Mouse (Mus musculus): ENCODE results near the gene Hbb-y. TPM values are rescaled to one million over a fixed set of nuclear protein-coding genes. Genes with fewer than 3 reads are reported as not detected.
"Not testable (repeated sequence)": the region's sequence is repeated elsewhere in the genome, so short reads cannot be mapped to it uniquely, and the experiment has no call there.

Hbb-y gene
- total RNA-seq, 4 experiments from 2014 or later: 0.57 TPM; not detected in 3

DNA sequence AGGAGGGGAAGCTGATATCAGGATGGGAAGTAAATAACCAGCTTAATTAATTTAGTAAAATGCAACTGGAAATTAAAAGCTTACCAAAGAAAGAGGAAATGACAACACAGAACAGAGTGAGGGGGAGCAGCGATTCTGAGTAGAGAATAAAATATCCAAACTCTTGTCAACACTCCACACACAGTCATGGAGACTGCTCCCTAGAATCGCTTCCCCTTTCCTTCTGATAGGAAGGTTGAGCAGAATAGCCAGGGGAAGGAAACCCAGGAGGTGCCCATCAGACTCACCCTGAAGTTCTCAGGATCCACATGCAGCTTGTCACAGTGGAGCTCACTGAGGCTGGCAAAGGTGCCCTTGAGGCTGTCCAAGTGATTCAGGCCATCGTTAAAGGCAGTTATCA lies 39.9 kb downstream of the Hbb-y start:
- not testable (repeated sequence) for DNase-seq (ENCODE audit: low spot score in 2 of 2)

DNA sequence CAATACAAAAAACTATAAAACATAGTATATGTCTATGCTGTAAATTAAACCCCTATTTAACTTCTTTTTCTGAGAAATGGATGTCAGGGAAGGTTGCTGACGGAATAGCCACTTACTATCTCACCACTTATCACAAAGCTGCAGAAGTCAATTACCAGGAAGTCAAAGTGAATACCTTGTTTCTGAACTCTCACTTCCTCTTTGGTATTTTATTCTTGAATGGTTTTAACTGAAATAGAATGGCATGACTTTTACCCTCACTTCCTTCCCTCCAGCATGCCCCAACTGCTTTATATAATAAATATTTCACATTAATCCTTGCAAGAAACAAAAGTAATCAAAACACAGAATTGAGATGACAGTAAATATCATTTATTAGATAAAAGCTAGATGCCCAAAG lies 40.8 kb downstream of the Hbb-y start:
- no peak for DNase-seq (ENCODE audit: low spot score in 2 of 2)

DNA sequence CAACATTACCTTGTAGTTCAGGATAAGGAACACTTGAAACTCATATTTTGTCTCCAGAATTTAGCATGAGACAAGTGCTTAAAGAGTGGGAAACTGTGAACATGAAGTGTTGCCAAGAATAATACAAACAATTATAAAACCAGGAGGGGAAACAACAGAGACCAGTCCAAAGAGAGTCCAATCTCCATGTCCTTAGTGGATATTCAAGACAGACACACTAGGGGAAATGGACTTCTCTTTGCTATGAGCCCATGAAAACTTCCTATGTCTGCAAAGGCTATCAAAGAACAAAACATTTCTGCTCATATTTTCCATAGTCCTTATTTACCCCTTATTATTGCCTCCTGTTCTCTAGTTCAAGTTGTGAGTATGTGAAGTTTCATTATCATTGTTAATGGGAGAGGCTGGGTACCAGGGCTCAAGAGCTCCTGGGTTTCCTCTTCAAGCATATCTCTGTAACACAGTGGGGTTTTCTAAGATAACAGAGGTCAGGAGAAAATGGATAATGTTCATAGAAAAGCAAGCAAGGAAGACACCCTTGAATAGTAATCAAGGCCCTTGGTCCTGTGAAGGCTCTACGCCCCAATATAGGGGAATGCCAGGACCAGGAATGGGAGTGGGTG lies 41.7 kb downstream of the Hbb-y start:
- no peak for DNase-seq (ENCODE audit: low spot score in 2 of 2)

DNA sequence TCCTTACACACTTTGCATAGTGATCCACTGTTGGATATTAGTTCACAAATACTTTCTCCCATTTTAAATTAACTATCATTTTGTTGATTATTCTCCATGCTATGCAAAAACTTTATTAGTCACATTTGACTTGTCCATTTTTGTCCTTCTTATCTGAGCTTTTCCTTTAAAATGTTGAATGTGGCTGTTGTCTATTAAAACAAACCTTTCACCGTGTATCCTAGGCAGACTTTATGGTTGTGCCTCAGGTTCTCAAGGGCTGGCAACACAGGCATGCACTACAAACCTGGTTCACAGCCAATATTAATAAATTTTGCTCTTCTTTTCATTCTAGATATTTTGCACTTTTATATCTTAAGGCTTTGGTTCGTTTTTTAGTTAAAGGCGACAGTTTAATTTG lies 42.3 kb downstream of the Hbb-y start:
- no peak for DNase-seq (ENCODE audit: low spot score in 2 of 2)

DNA sequence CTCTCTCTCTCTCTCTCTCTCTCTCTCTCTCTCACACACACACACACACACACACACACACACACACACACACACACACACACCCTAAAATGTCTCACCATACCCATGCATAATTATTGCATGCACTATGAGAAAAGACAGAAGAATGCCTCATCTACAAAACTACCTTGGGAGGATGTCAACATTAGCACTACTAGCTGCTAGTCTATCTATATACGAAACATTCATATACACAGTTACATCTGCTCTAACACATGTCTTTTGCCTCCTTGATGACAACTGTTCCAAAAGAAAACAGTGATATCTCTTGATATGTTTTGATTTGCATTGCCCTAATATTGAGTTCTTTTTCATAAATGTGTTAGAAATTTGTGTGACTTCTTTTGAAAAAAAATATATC lies 42.7 kb downstream of the Hbb-y start:
- no peak for DNase-seq (ENCODE audit: low spot score in 2 of 2)

DNA sequence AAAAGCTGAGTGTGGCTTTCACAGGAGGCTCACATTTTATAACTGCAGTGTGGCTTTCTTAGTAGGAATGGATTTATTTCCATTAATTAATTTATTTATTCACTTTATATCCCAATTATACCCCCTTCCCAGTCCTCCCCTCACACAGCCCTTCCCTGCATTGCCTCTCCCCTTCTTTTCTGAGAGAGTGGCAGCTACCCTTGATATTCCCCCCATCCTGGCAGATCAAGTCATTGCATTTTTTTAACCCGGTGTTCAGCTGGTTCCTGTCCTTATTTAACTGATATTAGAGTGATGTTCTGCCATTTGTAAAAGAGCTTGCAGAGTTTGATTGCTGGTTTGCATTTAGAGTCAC lies 43.2 kb downstream of the Hbb-y start:
- no peak for DNase-seq (ENCODE audit: low spot score in 2 of 2)

DNA sequence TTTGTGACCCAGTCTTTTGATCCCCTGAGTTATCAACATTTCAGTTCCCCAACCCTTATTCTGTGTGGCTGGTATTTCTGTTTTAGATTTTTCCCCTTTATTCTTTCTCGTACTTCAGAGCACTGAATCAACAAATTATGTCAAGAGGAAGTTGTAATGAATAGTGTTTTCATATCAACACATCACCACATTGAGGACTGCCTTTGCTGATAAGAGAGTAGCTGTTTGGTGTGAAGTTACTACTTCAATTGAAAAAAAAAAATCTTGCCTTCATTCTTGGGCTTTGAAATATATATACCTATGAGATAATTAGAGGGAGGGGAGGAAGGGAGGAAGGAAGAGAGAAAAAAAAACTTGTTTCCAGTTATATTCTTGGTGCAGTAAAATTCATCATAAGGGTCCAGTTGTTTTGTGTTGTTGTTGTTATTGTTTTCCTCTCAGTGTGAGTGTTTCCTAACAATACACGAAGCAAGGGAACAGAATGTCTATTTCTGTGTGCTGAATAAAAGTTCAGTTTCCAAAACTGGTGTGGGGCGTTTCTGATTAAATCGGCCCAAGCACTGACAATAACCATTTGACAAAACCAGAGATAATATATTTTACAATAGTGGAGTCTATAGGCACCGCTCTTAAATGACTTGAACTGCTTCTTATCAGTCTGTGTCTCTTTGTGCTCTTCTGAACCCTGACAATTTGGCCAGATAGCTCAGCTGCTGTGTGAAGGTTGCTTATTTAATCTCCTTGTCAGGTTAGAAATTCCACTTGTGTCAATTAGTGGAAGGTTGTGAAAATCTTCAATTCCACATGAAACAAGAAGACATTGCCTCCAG lies 43.8 kb downstream of the Hbb-y start:
- DNase-seq (ENCODE audit: low spot score in 2 of 2): no peak

DNA sequence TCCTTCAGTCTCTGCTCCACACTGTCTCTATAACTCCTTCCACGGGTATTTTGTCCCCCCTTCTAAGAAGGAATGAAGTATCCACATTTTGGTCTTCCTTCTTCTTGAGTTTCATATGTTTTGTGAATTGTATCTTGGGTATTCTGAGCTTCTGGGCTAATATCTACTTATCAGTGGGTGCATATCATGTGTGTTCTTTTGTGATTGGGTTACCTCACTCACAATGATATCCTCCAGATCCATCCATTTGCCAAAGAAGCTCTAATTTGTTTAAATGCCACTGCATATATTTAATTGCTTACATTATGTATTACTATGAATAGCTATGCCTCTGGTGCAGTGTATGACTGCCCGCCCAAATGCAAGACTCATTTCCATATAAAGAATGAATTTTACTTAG lies 44.9 kb downstream of the Hbb-y start:
- DNase-seq (ENCODE audit: low spot score in 2 of 2): not testable (repeated sequence)

DNA sequence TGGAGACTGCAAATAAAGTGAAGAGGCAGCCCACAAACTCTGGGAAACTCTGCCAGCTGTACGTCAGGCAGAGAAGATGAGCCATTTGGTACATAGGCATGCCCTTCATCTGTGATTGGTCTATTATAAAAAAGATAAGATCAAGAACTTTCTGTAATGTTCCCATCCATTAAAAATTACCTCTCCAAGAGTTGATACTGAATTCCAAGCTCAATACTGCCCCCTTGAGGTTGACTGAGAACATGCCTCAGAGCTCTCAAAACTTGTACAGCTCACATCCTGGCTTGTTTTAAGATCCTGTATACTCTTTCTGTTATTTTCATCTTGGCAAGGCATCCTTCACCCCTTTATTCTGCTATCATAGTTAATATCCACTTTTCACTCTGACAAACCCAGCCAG lies 46.2 kb downstream of the Hbb-y start:
- peak in 1 of 2 experiments; percentile 5 for DNase-seq (ENCODE audit: low spot score in 2 of 2)

Other genes with a start within 250 kb of the Hbb-y start
- gene Olfr620, start 240.7 kb downstream of the Hbb-y start, total RNA-seq (2022): not detected
- gene Olfr622, start 210.5 kb downstream of the Hbb-y start, total RNA-seq (2022): not detected
- not detected for gene Olfr623, start 189.5 kb downstream of the Hbb-y start, total RNA-seq (2022)
- gene Olfr624, start 182.0 kb downstream of the Hbb-y start, total RNA-seq (2022): under 1 TPM in 2 of 4 experiments, not detected in 2; 0.09 TPM
- not detected for gene Olfr625-ps1, start 170.5 kb downstream of the Hbb-y start, total RNA-seq (2022)
- not detected for gene Olfr243, start 138.5 kb downstream of the Hbb-y start, total RNA-seq (2022)
- not detected for gene Olfr628, start 122.8 kb downstream of the Hbb-y start, total RNA-seq (2022)
- gene Olfr629, start 108.3 kb downstream of the Hbb-y start, total RNA-seq (2022): not detected
- not detected for gene Olfr630, start 95.9 kb downstream of the Hbb-y start, total RNA-seq (2022)
- gene Olfr69, start 81.6 kb downstream of the Hbb-y start, total RNA-seq (2022): not detected
- gene Olfr68, start 73.5 kb downstream of the Hbb-y start, total RNA-seq (2022): not detected
- not detected for gene Olfr67, start 61.4 kb downstream of the Hbb-y start, total RNA-seq (2022)
- gene Hbb-bt, start 39.2 kb downstream of the Hbb-y start, total RNA-seq (2022): 10 to 100 TPM; 16.8 to 31.9 (median 25.7) TPM
- gene Hbb-bs, start 25.1 kb downstream of the Hbb-y start, total RNA-seq (2022): 100 to 1,000 TPM; 204 to 381 (median 262) TPM
- gene Hbb-bh2, start 12.7 kb downstream of the Hbb-y start, total RNA-seq (2022): not detected
- not detected for gene Hbb-bh1, start 10.1 kb downstream of the Hbb-y start, total RNA-seq (2022)
- gene Olfr66, start 33.0 kb upstream of the Hbb-y start, total RNA-seq (2022): not detected
- not detected for gene Olfr64, start 41.3 kb upstream of the Hbb-y start, total RNA-seq (2022)
- gene Olfr65, start 50.3 kb upstream of the Hbb-y start, total RNA-seq (2022): not detected
- not detected for gene Olfr631, start 75.6 kb upstream of the Hbb-y start, total RNA-seq (2022)
- not detected for gene Olfr632, start 81.1 kb upstream of the Hbb-y start, total RNA-seq (2022)
- not detected for gene Olfr633, start 91.2 kb upstream of the Hbb-y start, total RNA-seq (2022)
- under 1 TPM in 3 of 4 experiments, not detected in 1; 0.05 to 0.08 (median 0.07) TPM for gene Olfr635, start 117.9 kb upstream of the Hbb-y start, total RNA-seq (2022)
- gene Olfr638, start 145.5 kb upstream of the Hbb-y start, total RNA-seq (2022): not detected
- gene Olfr639, start 164.1 kb upstream of the Hbb-y start, total RNA-seq (2022): under 1 TPM; 0.11 to 0.19 (median 0.14) TPM
- gene Olfr640, start 172.4 kb upstream of the Hbb-y start, total RNA-seq (2022): not detected
- gene Olfr641, start 182.2 kb upstream of the Hbb-y start, total RNA-seq (2022): not detected
- not detected for gene Olfr642, start 199.4 kb upstream of the Hbb-y start, total RNA-seq (2022)
- not detected for gene 4930516K23Rik, start 208.2 kb upstream of the Hbb-y start, total RNA-seq (2022)
- gene Olfr644, start 218.7 kb upstream of the Hbb-y start, total RNA-seq (2022): not detected
- not detected for gene Olfr645, start 232.2 kb upstream of the Hbb-y start, total RNA-seq (2022)